Comparison of ENCODE assay signal across 8 mouse cellular contexts in the genomic region with DNA sequence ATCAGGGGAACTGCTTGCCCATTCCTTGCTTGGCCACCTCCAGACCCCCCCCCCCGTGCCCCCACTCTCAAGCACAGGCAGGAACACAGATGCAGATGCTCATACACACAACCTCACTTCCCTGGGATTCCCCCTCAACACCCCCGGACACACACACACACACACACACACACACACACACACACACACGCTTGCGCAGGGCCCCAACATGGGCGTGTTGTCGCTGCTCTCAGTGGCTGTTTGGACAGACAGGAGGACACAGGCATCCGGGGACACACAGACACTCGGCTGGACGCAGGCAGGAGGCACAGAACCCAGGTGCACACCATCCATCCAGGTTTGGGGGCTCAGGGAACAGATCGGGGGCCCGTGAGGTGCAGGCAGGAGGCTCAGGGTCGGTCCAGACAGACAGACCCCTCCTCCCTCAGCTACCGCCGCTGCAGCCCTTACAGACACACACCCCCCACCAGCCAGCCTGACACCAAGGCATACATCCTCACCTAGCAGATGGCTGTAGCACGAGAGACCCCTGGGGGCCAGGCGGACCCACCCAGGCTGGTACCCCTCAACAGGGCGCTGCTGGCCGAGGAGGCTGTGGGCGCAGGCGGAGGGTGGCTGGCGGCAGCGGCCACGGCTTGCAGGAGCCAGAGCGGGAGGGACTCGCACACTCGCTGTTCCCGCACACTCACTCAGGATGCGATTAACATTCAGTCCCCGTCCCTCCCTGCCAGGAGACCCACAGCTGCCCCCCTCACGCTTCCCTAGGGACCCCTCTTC. TPM values are rescaled to one million over a fixed set of nuclear protein-coding genes. Genes with fewer than 3 reads are reported as not detected.
DNase-seq lines count a peak whose midpoint lies in the region; ATAC-seq and TF ChIP-seq lines count a peak whose summit lies in the region.
"Had no signal": no experiment of that assay in that cellular context is flagged by ENCODE, and none has a peak within 500 bp of the region (broad histone marks: within the 10 kb centered on the region; RNA-seq: fewer than 3 reads in every experiment).

No protein-coding gene starts in this region.

- peaks cover 6% of the 10 kb centered on the region for H3K36me3 ChIP-seq in liver, embryonic 11.5 days (ENCODE audit: control insufficient read depth, insufficient read depth, low read length)
- H3K36me3 ChIP-seq in embryonic facial prominence, embryonic 10.5 days (replicated peaks), result peaks cover 15% of the 10 kb centered on the region
- H3K36me3 ChIP-seq in heart, postnatal 0 days (replicated peaks; ENCODE audit: control insufficient read depth, insufficient read depth, low read length), result peaks cover 11% of the 10 kb centered on the region
- H3K36me3 ChIP-seq in midbrain, embryonic 13.5 days, result peaks cover 12% of the 10 kb centered on the region

- TF ChIP-seq CTCF in heart, postnatal 0 days (IDR thresholded peaks at IDR 0.05; ENCODE audit: low read depth), result no peak

- H3K9ac ChIP-seq in liver, embryonic 11.5 days (ENCODE audit: low read depth, low read length), result no peak overlapping the region; the same call in 1 of the 2 replicates
- no peak overlapping the region; the same call in 1 of the 2 replicates for H3K9ac ChIP-seq in heart, postnatal 0 days (replicated peaks; ENCODE audit: low read depth, low read length)
- peak overlapping the region; percentile 74 for H3K9ac ChIP-seq in midbrain, embryonic 13.5 days (replicated peaks)

- ATAC-seq in liver, embryonic 11.5 days (replicated peaks; ENCODE audit: low FRiP score), result no peak
- ATAC-seq in heart, postnatal 0 days (ENCODE audit: insufficient read depth, low read depth), result no peak
- peak; percentile 12; the same call in 1 of the 2 replicates for ATAC-seq in midbrain, embryonic 13.5 days

- H3K9me3 ChIP-seq in liver, embryonic 11.5 days (ENCODE audit: control insufficient read depth, low read length), result no peaks in the 10 kb centered on the region
- H3K9me3 ChIP-seq in embryonic facial prominence, embryonic 10.5 days, result no peaks in the 10 kb centered on the region
- no peaks in the 10 kb centered on the region for H3K9me3 ChIP-seq in heart, postnatal 0 days (replicated peaks; ENCODE audit: control insufficient read depth, low read length)
- no peaks in the 10 kb centered on the region for H3K9me3 ChIP-seq in midbrain, embryonic 13.5 days

- no peak for DNase-seq in liver, embryonic 11.5 days (ENCODE audit: low spot score)
- no peak for DNase-seq in liver
- DNase-seq in embryonic facial prominence, embryonic 10.5 days (ENCODE audit: low spot score), result peak; percentile 43
- no peak for DNase-seq in heart, postnatal 0 days (ENCODE audit: low spot score)
- no peak for DNase-seq in testis, postnatal 14 days (ENCODE audit: low spot score)
- no peak for DNase-seq in frontal cortex, adult 2 months (ENCODE audit: extremely low spot score in 1 of 2, low spot score in 1 of 2)

- peaks cover 25% of the 10 kb centered on the region for H3K4me1 ChIP-seq in liver, embryonic 11.5 days (replicated peaks; ENCODE audit: control insufficient read depth, insufficient read depth, low read length)
- peaks cover 74% of the 10 kb centered on the region for H3K4me1 ChIP-seq in embryonic facial prominence, embryonic 10.5 days
- H3K4me1 ChIP-seq in heart, postnatal 0 days (ENCODE audit: control insufficient read depth, insufficient read depth), result peaks cover 27% of the 10 kb centered on the region
- H3K4me1 ChIP-seq in midbrain, embryonic 13.5 days (replicated peaks), result peaks cover 69% of the 10 kb centered on the region

- H3K4me3 ChIP-seq in liver, embryonic 11.5 days (ENCODE audit: low read depth, low read length), result peak overlapping the region; percentile 21
- peak overlapping the region; percentile 52 for H3K4me3 ChIP-seq in embryonic facial prominence, embryonic 10.5 days
- peak overlapping the region; percentile 22; the same call in 1 of the 2 replicates for H3K4me3 ChIP-seq in heart, postnatal 0 days (ENCODE audit: low read depth, low read length)
- peak overlapping the region; percentile 45 for H3K4me3 ChIP-seq in midbrain, embryonic 13.5 days (replicated peaks)

- H3K27me3 ChIP-seq in liver, embryonic 11.5 days (replicated peaks; ENCODE audit: control insufficient read depth, insufficient read depth, low read length), result peaks cover 59% of the 10 kb centered on the region
- peaks cover 65% of the 10 kb centered on the region for H3K27me3 ChIP-seq in embryonic facial prominence, embryonic 10.5 days (replicated peaks; ENCODE audit: low read depth, poor library complexity, severe bottlenecking)
- peaks cover 39% of the 10 kb centered on the region for H3K27me3 ChIP-seq in heart, postnatal 0 days (ENCODE audit: control insufficient read depth, insufficient read depth, low read length)
- peaks cover 49% of the 10 kb centered on the region for H3K27me3 ChIP-seq in midbrain, embryonic 13.5 days

- peak overlapping the region; percentile 55 for H3K4me2 ChIP-seq in liver, embryonic 11.5 days
- peak overlapping the region; percentile 48 for H3K4me2 ChIP-seq in heart, postnatal 0 days (ENCODE audit: low read depth, low read length)
- peak overlapping the region; percentile 76 for H3K4me2 ChIP-seq in midbrain, embryonic 13.5 days (replicated peaks)

- WGBS in liver, embryonic 11.5 days, result 3% methylated on average over 30 of the region's 30 CpGs
- 1% methylated on average over 30 of the region's 30 CpGs for WGBS in embryonic facial prominence, embryonic 10.5 days
- 2% methylated on average over 25 of the region's 30 CpGs for WGBS in heart, postnatal 0 days
- 2% methylated on average over 29 of the region's 30 CpGs for WGBS in midbrain, embryonic 13.5 days

- no peak overlapping the region for H3K27ac ChIP-seq in liver, embryonic 11.5 days (ENCODE audit: low read depth, low read length)
- peak overlapping the region; percentile 59 for H3K27ac ChIP-seq in embryonic facial prominence, embryonic 10.5 days (replicated peaks)
- H3K27ac ChIP-seq in heart, postnatal 0 days (ENCODE audit: low read depth), result no peak overlapping the region
- peak overlapping the region; percentile 56; the same call in 1 of the 2 replicates for H3K27ac ChIP-seq in midbrain, embryonic 13.5 days

- no peak for TF ChIP-seq EP300 in heart, postnatal 0 days (IDR thresholded peaks at IDR 0.05; ENCODE audit: low read depth)

RNA-seq across cellular contexts. Expression of a gene that starts 2.1 kb away (rescaled TPM):
- 54.8 and 60.7 TPM in 2 replicates for polyA plus RNA-seq in liver, embryonic 11.5 days (2014; fragmentation: Nextera tagmentation; extraction: Ambion mirVana)
- 30.4 and 36.6 TPM in 2 replicates for polyA plus RNA-seq in embryonic facial prominence, embryonic 10.5 days (2016; fragmentation: Nextera tagmentation; extraction: Ambion mirVana)
- total RNA-seq in heart, postnatal 0 days (2014; rRNA removed; ENCODE audit: low replicate concordance), result 279 and 304 TPM in 2 replicates
- polyA plus RNA-seq in heart, postnatal 0 days (2015; fragmentation: Nextera tagmentation; extraction: Ambion mirVana), result 58.5 and 62.4 TPM in 2 replicates
- 36.1 and 44.8 TPM in 2 replicates for polyA plus RNA-seq in midbrain, embryonic 13.5 days (2015; fragmentation: Nextera tagmentation; extraction: Ambion mirVana)
- polyA plus RNA-seq in frontal cortex, adult 2 months (2012; rRNA removed), result 95.1 and 121 TPM in 2 replicates

RNA-seq across cellular contexts. Expression of a gene that starts 7.7 kb away (rescaled TPM):
- 0.13 and 0.23 TPM in 2 replicates for polyA plus RNA-seq in liver, embryonic 11.5 days (2014; fragmentation: Nextera tagmentation; extraction: Ambion mirVana)
- 0.09 and 0.20 TPM in 2 replicates for polyA plus RNA-seq in embryonic facial prominence, embryonic 10.5 days (2016; fragmentation: Nextera tagmentation; extraction: Ambion mirVana)
- total RNA-seq in heart, postnatal 0 days (2014; rRNA removed; ENCODE audit: low replicate concordance), result 1.0 and 3.1 TPM in 2 replicates
- polyA plus RNA-seq in heart, postnatal 0 days (2015; fragmentation: Nextera tagmentation; extraction: Ambion mirVana), result 0.12 and 0.16 TPM in 2 replicates
- polyA plus RNA-seq in midbrain, embryonic 13.5 days (2015; fragmentation: Nextera tagmentation; extraction: Ambion mirVana), result 1.2 and 1.3 TPM in 2 replicates
- 15.5 and 17.7 TPM in 2 replicates for polyA plus RNA-seq in frontal cortex, adult 2 months (2012; rRNA removed)
- total RNA-seq: neutrophil, adult 5-6 weeks had no signal

RNA-seq across cellular contexts. Expression of a gene that starts 26.0 kb away (rescaled TPM):
- 1.0 and 1.3 TPM in 2 replicates for polyA plus RNA-seq in liver, embryonic 11.5 days (2014; fragmentation: Nextera tagmentation; extraction: Ambion mirVana)
- 1.2 and 1.3 TPM in 2 replicates for polyA plus RNA-seq in embryonic facial prominence, embryonic 10.5 days (2016; fragmentation: Nextera tagmentation; extraction: Ambion mirVana)
- 0.27 TPM in 1 of 2 replicates, not detected in the other for total RNA-seq in heart, postnatal 0 days (2014; rRNA removed; ENCODE audit: low replicate concordance)
- 0.58 and 0.71 TPM in 2 replicates for polyA plus RNA-seq in heart, postnatal 0 days (2015; fragmentation: Nextera tagmentation; extraction: Ambion mirVana)
- polyA plus RNA-seq in midbrain, embryonic 13.5 days (2015; fragmentation: Nextera tagmentation; extraction: Ambion mirVana), result 0.28 and 0.66 TPM in 2 replicates
- 0.15 TPM in 1 of 2 replicates, not detected in the other for polyA plus RNA-seq in frontal cortex, adult 2 months (2012; rRNA removed)
- total RNA-seq: neutrophil, adult 5-6 weeks had no signal

RNA-seq across cellular contexts. Expression of a gene that starts 26.3 kb away (rescaled TPM):
- polyA plus RNA-seq in liver, embryonic 11.5 days (2014; fragmentation: Nextera tagmentation; extraction: Ambion mirVana), result 4.0 and 5.8 TPM in 2 replicates
- polyA plus RNA-seq in embryonic facial prominence, embryonic 10.5 days (2016; fragmentation: Nextera tagmentation; extraction: Ambion mirVana), result 4.5 and 5.5 TPM in 2 replicates
- total RNA-seq in heart, postnatal 0 days (2014; rRNA removed; ENCODE audit: low replicate concordance), result 94.0 and 124 TPM in 2 replicates
- polyA plus RNA-seq in heart, postnatal 0 days (2015; fragmentation: Nextera tagmentation; extraction: Ambion mirVana), result 11.7 and 12.0 TPM in 2 replicates
- polyA plus RNA-seq in midbrain, embryonic 13.5 days (2015; fragmentation: Nextera tagmentation; extraction: Ambion mirVana), result 5.9 and 6.7 TPM in 2 replicates
- polyA plus RNA-seq in frontal cortex, adult 2 months (2012; rRNA removed), result 32.5 and 33.6 TPM in 2 replicates

RNA-seq across cellular contexts. Expression of a gene that starts 39.7 kb away (rescaled TPM):
- 101 and 106 TPM in 2 replicates for polyA plus RNA-seq in liver, embryonic 11.5 days (2014; fragmentation: Nextera tagmentation; extraction: Ambion mirVana)
- polyA plus RNA-seq in embryonic facial prominence, embryonic 10.5 days (2016; fragmentation: Nextera tagmentation; extraction: Ambion mirVana), result 127 and 132 TPM in 2 replicates
- 26.7 and 28.8 TPM in 2 replicates for total RNA-seq in heart, postnatal 0 days (2014; rRNA removed; ENCODE audit: low replicate concordance)
- polyA plus RNA-seq in heart, postnatal 0 days (2015; fragmentation: Nextera tagmentation; extraction: Ambion mirVana), result 19.3 and 22.7 TPM in 2 replicates
- 39.9 and 41.7 TPM in 2 replicates for polyA plus RNA-seq in midbrain, embryonic 13.5 days (2015; fragmentation: Nextera tagmentation; extraction: Ambion mirVana)
- polyA plus RNA-seq in frontal cortex, adult 2 months (2012; rRNA removed), result 17.9 TPM in 2 replicates

Comparison
In these comparisons a context has a peak if more than half of its experiments do, and no peak if none do; other contexts are left out.
1. H3K27ac ChIP-seq: peak in embryonic facial prominence, embryonic 10.5 days (single experiment) and midbrain, embryonic 13.5 days (single experiment); none in liver, embryonic 11.5 days (single experiment) and heart, postnatal 0 days (single experiment).
2. Peak in every context shown above with its lines, with median percentiles within 50 percentile points of each other: H3K4me2 ChIP-seq and H3K4me3 ChIP-seq.